Mouse (Mus musculus) liver, embryonic 13.5 days (tissue): Measurements from ENCODE around the gene Rln3. TPM values are rescaled to one million over a fixed set of nuclear protein-coding genes. Genes with fewer than 3 reads are reported as not detected.

Source experiments
- ATAC-seq: fragments of 200-750 bp; cut with Nextera tagmentation; 2 replicates; pipeline ENCODE4 v1.8.0; 2017; ENCODE audit warnings: low read depth, mild to moderate bottlenecking, moderate number of reproducible peaks, moderate library complexity
- DNase-seq: peaks from one replicate; pipeline ENCODE4 v3.0.0; 2022
- H3K27ac ChIP-seq: fragments of 300-500 bp; sonication (generic); 2 replicates; pipeline ENCODE4 v1.5.1; 2015; ENCODE audit warnings: moderate library complexity, mild to moderate bottlenecking, inconsistent platforms
- H3K27me3 ChIP-seq: fragments of 300-500 bp; sonication (generic); 2 replicates; pipeline ENCODE4 v1.6.1; 2015; ENCODE audit warnings: mild to moderate bottlenecking, inconsistent platforms
- H3K36me3 ChIP-seq: fragments of 300-500 bp; sonication (generic); 2 replicates; pipeline ENCODE4 v1.6.1; 2015; ENCODE audit warnings: mild to moderate bottlenecking, inconsistent platforms
- H3K4me1 ChIP-seq: fragments of 300-500 bp; sonication (generic); replicated peaks from 2 replicates; pipeline ENCODE4 v1.6.1; 2015; ENCODE audit warnings: inconsistent platforms
- H3K4me2 ChIP-seq: fragments of 300-500 bp; sonication (generic); 2 replicates; pipeline ENCODE4 v1.6.1; 2015; ENCODE audit warnings: inconsistent platforms, mild to moderate bottlenecking, moderate library complexity
- H3K4me3 ChIP-seq: fragments of 300-500 bp; sonication (generic); replicated peaks from 2 replicates; pipeline ENCODE4 v1.5.1; 2015; ENCODE audit warnings: mild to moderate bottlenecking, inconsistent platforms
- H3K9ac ChIP-seq: fragments of 300-500 bp; sonication (generic); 2 replicates; pipeline ENCODE4 v1.6.1; 2015; ENCODE audit warnings: mild to moderate bottlenecking, inconsistent platforms
- H3K9me3 ChIP-seq: fragments of 300-500 bp; sonication (generic); replicated peaks from 2 replicates; pipeline ENCODE4 v1.6.1; 2016; ENCODE audit warnings: inconsistent platforms
- WGBS: fragments of 180-500 bp; shearing (Covaris S2); methylation state at CpG from one replicate; pipeline ENCODE4 v1.1.7; 2015; ENCODE audit not compliant: insufficient replicate concordance; 5-methylcytosine and 5-hydroxymethylcytosine counted together
- polyA plus RNA-seq: library from polyadenylated mRNA; unstranded; fragments of >200 nt; fragmentation: Nextera tagmentation; extraction: Ambion mirVana; gene quantifications from 2 replicates; pipeline ENCODE4 v1.2.1, GENCODE M21; 2015

Rln3 gene
- polyA plus RNA-seq, 1 experiment from 2014 or later = not detected

DNA sequence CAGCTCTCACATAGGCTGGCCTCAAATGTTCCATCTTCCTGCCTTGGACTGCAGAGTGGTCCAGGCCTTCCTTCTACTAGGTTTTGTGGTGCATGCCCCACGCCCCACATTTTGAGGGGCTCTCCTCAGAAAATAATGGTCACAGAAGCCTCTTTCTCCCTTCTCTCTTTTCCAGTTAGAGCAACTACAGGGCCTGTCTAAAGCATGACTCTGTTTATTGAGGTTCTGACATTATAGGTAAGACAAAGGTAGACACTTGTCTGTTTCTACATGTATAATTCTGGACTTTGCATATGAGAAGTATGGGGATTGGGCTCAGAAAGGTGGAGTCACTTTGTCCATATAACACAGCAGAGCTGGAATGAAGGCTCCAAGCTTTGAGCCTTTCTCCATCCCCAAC, 20.2 kb upstream of the Rln3 start, which contains the start of gene Gm10643:
Gene Gm10643, minus strand, starts transcription at position 101 of the 400 bp plus-strand sequence.
- Histone ChIP-seq H3K9me3 (no peaks in the 10 kb centered on the region), H3K9ac (peak within 1 kb of the TSS; percentile 84), H3K4me2 (peak within 1 kb of the TSS; percentile 92), H3K36me3 (no peaks in the 10 kb centered on the region), H3K27me3 (no peaks in the 10 kb centered on the region), H3K4me3 (peak within 1 kb of the TSS; percentile 89), H3K4me1 (peaks cover 55% of the 10 kb centered on the region), H3K27ac (peak within 1 kb of the TSS; percentile 98)
- DNase-seq (no peak), ATAC-seq (no peak)
- WGBS = 74% methylated on average over 1 of the region's 1 CpGs

DNA sequence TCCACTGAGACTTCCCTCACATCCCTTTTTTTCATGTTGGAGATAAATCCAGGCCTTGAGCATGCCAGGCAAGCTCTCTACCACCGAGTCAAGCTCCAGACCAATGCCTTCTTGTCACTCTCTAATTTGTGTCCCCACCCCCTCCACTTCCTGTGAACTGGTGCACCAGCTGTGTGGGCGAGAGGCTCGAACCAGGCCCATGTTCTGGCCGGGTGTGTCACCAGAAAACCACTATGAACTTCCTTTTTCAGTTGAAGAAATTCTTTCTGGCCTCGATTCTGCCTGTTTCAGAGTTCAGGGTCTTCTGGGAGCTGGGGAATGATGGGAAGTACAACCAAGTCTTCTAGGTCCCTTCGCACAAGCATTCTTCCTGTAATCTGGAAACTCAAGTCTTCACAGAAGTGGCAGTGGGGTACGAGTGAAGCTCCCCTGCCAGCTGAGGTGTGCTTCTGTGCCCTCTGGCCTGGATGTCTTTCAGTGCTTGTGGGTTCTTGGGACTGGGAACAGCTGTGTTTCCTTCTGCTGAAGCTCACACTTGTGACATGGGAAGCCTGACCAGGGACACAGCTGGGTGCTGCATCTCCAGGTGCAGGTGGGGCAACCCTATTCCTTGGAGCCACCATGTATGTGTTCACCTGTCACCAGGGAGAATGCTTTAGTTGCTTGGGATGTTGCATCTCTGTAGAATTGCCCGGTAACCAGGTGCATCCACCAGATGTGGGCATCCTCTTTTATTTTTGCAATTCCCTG, 19.2 kb upstream of the Rln3 start:
- ATAC-seq = no peak

DNA sequence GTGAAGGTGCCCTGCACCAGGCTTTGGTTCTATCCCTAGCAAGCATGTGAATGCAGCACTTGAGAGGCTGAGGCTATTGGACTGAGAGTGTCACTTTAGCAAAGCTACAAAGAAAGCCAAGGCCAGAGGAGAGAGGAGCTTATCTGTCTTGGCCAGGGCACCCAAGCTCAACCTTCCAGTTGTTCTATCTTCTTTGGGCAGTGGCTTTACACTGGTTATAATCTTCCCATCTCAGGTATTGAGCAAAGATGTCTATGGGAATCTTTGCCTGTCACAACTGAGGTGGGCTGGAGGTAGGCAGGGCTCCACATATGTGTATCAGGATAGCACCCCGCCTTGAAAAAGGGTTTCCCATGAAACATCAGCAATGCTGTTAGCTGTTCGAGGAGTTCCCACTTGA, 15.4 kb upstream of the Rln3 start:
- Histone ChIP-seq H3K36me3 (no peaks in the 10 kb centered on the region), H3K4me2 (no peak overlapping the region), H3K4me3 (no peak overlapping the region), H3K9ac (no peak overlapping the region), H3K9me3 (no peaks in the 10 kb centered on the region), H3K27ac (no peak overlapping the region), H3K4me1 (peaks cover 21% of the 10 kb centered on the region), H3K27me3 (no peaks in the 10 kb centered on the region)
- no peak for DNase-seq
- ATAC-seq = peak; percentile 79
- 32% methylated on average over 2 of the region's 2 CpGs for WGBS

More for the DNA sequence above, 19.2 kb upstream of the Rln3 start:
- DNase-seq = no peak
- H3K9ac ChIP-seq = 0 out of 2 replicates have a peak overlapping the region, but pooled peaks have one; percentile 29
- no peak overlapping the region for H3K4me3 ChIP-seq
- H3K4me2 ChIP-seq = no peak overlapping the region
- H3K4me1 ChIP-seq = peaks cover 46% of the 10 kb centered on the region
- H3K27ac ChIP-seq = peak overlapping the region; percentile 34; the same call in 1 of the 2 replicates
- no peaks in the 10 kb centered on the region for H3K27me3 ChIP-seq
- H3K36me3 ChIP-seq = no peaks in the 10 kb centered on the region
- 30% methylated on average over 8 of the region's 8 CpGs for WGBS
- H3K9me3 ChIP-seq = no peaks in the 10 kb centered on the region

DNA sequence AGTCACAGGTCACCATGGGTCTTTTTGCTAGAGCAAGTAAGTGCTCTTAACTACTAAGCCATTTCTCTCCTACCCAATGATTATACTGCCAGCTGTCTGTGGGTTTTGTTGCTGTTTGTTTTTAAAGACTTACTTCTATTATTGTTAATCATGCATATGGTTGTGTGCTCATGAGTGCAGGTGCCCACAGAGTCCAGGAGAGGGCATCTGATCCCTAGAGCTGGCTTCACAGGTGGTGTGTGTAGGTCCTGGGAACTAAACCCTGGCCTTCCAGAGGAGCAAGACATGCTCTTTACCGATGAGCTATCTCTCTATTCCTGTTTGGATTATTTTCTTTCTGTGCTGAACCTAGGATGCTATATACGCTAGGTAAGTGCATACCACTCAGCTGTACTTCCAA, 14.4 kb upstream of the Rln3 start:
- WGBS = 73% methylated on average over 2 of the region's 2 CpGs
- Histone ChIP-seq H3K27me3 (no peaks in the 10 kb centered on the region), H3K4me2 (no peak overlapping the region), H3K36me3 (no peaks in the 10 kb centered on the region), H3K9me3 (no peaks in the 10 kb centered on the region), H3K4me1 (peaks cover 16% of the 10 kb centered on the region), H3K9ac (no peak overlapping the region), H3K27ac (no peak overlapping the region), H3K4me3 (no peak overlapping the region)
- no peak for ATAC-seq
- no peak for DNase-seq

DNA sequence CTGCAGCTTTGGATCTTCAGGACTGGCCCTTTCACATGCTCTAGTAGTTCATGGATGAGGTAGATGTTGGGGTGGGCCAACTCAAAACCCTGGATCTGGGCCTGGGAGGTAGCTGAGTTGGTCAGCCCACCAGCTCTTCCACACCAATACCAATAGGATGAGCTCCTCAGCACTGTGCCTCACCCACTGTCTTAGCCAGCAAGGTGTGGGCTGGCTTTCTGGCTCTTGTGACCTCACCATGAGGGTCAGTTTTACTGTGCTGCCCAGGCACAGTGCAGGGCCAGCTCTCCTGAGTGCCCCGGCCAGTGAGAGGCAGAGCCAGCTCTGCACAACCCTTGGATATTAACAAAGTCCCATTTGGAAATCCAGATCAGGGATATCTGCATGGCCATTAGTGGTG, 13.0 kb upstream of the Rln3 start:
- DNase-seq (no peak), ATAC-seq (no peak)
- H3K27me3 ChIP-seq = no peaks in the 10 kb centered on the region
- no peak overlapping the region for H3K27ac ChIP-seq
- H3K9ac ChIP-seq = no peak overlapping the region
- H3K4me1 ChIP-seq = peaks cover 9% of the 10 kb centered on the region
- H3K4me2 ChIP-seq = no peak overlapping the region
- 54% methylated on average over 1 of the region's 1 CpGs for WGBS
- H3K4me3 ChIP-seq = no peak overlapping the region
- H3K9me3 ChIP-seq = no peaks in the 10 kb centered on the region
- no peaks in the 10 kb centered on the region for H3K36me3 ChIP-seq

DNA sequence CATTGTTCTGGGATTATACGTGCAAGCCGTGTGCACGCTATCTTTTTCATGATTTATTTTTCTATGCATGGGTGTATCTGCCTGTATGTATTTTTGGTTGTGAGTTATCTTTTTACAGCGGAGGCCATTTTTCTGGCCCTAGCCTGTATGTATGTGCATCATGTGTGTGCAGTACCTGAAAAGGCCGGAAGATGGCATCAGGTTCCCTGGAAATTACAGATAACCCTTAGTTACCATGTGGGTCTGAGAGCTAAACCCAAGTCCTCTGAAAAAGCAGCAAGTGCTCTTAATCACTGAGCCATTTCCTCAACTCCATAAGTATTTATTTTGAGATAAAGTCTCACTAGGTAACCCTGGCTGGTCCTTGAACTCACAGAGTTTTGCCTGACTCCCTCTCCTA, 8.4 kb upstream of the Rln3 start:
- Histone ChIP-seq H3K9ac (no peak overlapping the region), H3K36me3 (no peaks in the 10 kb centered on the region), H3K4me2 (no peak overlapping the region), H3K27ac (no peak overlapping the region), H3K9me3 (no peaks in the 10 kb centered on the region), H3K27me3 (peaks cover 20% of the 10 kb centered on the region; the same call in 1 of the 2 replicates), H3K4me1 (peaks cover 4% of the 10 kb centered on the region; the same call in 1 of the 2 replicates), H3K4me3 (no peak overlapping the region)
- 84% methylated on average over 5 of the region's 5 CpGs for WGBS
- no peak for ATAC-seq
- DNase-seq = no peak

DNA sequence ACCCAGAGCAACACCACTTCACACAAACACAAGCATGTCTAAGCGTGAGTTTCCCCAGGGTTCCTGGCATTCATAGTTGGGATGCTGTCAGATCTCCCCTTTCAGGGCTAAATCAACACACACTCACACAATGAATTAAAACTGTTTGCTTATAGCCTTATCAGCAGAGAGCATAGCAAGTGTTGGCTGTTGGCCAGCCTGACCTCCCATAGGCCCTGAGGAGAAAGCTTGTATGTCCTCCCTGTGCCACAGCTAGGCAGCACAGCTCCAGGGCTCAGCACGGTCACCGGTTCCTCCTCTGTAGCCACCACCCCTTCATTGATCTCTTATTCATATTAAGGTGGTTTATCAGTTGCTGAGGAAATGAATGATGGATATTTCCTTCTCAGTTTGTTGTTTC, 7.9 kb upstream of the Rln3 start:
- H3K27me3 ChIP-seq = peaks cover 24% of the 10 kb centered on the region; the same call in 1 of the 2 replicates
- H3K9ac ChIP-seq = no peak overlapping the region
- no peak overlapping the region for H3K4me2 ChIP-seq
- DNase-seq = no peak
- 55% methylated on average over 3 of the region's 3 CpGs for WGBS
- H3K4me1 ChIP-seq = peaks cover 4% of the 10 kb centered on the region; the same call in 1 of the 2 replicates
- no peak overlapping the region for H3K27ac ChIP-seq
- no peaks in the 10 kb centered on the region for H3K9me3 ChIP-seq
- peak; percentile 58; the same call in 1 of the 2 replicates for ATAC-seq
- no peaks in the 10 kb centered on the region for H3K36me3 ChIP-seq
- no peak overlapping the region for H3K4me3 ChIP-seq

DNA sequence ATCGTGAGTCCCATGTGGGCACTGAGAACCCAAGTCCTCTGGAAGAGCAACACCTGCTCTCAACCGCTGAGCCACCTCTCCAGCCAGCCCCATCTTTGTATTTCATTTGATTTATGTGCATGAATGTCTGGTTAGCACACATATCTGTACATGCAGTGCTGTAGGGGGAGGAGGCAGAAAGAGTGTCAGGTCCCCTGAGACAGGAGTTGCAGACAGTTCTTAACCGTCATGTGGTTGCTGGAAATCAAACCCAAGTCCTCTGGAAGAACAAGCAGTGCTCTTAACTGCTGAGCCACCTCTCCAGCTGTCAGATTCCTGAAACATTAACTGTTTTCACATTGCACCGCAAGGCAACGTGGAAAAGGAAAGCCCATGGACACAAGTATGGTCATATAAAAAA, 3.4 kb upstream of the Rln3 start:
- no peaks in the 10 kb centered on the region for H3K36me3 ChIP-seq
- H3K4me1 ChIP-seq = peaks cover 8% of the 10 kb centered on the region; the same call in 1 of the 2 replicates
- H3K9me3 ChIP-seq = no peaks in the 10 kb centered on the region
- DNase-seq (no peak), ATAC-seq (no peak)
- H3K27ac ChIP-seq = no peak overlapping the region
- no peak overlapping the region for H3K4me2 ChIP-seq
- WGBS = 64% methylated on average over 5 of the region's 5 CpGs
- peaks cover 56% of the 10 kb centered on the region for H3K27me3 ChIP-seq
- H3K4me3 ChIP-seq = no peak overlapping the region
- no peak overlapping the region for H3K9ac ChIP-seq

DNA sequence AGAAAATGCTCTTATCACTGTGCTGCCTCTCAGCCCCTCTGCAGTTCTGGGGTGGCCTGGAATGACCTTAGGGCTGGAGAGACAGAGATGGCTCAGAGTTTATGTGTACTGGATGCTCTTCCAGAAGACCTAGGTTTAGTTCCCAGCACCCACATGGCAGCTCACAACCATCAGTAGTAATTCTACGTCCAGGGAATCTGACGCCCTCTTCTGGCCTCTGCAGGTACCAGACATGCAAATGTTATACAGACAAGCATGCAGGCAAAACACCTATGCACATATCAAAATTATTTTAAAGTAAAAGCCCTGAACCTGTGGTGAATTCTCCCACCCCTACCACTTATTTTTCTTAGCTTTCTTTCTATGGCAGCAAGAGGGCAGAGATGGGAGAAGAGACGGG, 1.7 kb upstream of the Rln3 start:
- H3K27me3 ChIP-seq = peaks cover 73% of the 10 kb centered on the region
- ATAC-seq = no peak

DNA sequence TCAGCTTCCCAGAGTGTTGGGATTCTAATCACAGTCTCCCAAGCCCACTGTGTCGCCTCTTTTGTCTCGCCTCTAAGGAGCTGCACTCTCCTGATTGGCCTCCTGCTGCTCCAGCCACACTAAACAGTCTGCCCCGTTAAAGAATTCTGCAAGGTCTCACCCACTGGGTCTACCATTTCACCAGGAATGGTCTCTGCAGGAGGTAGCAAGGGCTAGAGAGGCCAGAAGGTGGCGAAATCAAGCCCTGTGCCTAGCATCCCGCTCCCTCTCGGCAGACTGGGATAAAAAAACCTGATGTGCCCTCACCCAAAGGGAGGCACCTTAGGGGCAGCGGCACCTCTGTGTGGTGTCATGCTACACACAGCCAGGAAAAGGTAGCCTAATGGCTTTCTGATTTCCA, 697 bp downstream of the Rln3 start:
- H3K27me3 ChIP-seq = peaks cover 83% of the 10 kb centered on the region
- H3K9me3 ChIP-seq = no peaks in the 10 kb centered on the region
- no peaks in the 10 kb centered on the region for H3K36me3 ChIP-seq
- no peak overlapping the region for H3K27ac ChIP-seq
- no peak overlapping the region for H3K4me2 ChIP-seq
- 13% methylated on average over 7 of the region's 7 CpGs for WGBS
- H3K4me1 ChIP-seq = peaks cover 12% of the 10 kb centered on the region; the same call in 1 of the 2 replicates
- DNase-seq (no peak), ATAC-seq (no peak)
- no peak overlapping the region for H3K9ac ChIP-seq
- H3K4me3 ChIP-seq = no peak overlapping the region

More for the DNA sequence above, 1.7 kb upstream of the Rln3 start:
- Histone ChIP-seq H3K9me3 (no peaks in the 10 kb centered on the region), H3K36me3 (no peaks in the 10 kb centered on the region), H3K4me2 (no peak overlapping the region), H3K4me1 (peaks cover 12% of the 10 kb centered on the region; the same call in 1 of the 2 replicates), H3K27ac (no peak overlapping the region), H3K9ac (no peak overlapping the region), H3K4me3 (no peak overlapping the region)
- no peak for DNase-seq
- 49% methylated on average over 3 of the region's 3 CpGs for WGBS

DNA sequence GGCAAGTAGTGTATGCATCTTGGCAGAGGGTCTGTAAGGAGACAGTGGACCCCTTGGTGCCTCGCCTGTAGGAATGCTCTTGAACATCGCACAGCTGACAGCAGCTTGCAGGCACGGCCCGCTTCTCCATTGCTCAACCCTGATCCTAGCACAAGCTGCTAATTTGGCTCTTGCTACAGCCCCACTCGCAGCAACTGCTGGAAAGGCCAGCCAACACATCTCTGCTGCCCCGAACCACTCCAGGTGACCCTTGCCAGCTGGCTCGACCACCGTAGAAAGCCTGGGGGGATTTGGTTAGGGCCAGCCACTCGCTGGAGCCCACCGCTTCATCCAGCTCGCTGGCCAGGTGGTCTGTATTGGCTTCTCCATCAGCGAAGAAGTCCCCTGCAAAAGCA, 1.9 kb downstream of the Rln3 start:
- no peaks in the 10 kb centered on the region for H3K9me3 ChIP-seq
- H3K9ac ChIP-seq = no peak overlapping the region
- H3K4me1 ChIP-seq = peaks cover 12% of the 10 kb centered on the region; the same call in 1 of the 2 replicates
- no peak for ATAC-seq
- H3K27ac ChIP-seq = no peak overlapping the region
- no peaks in the 10 kb centered on the region for H3K36me3 ChIP-seq
- peak overlapping the region; percentile 57 for H3K4me2 ChIP-seq
- no peak for DNase-seq
- peaks cover 76% of the 10 kb centered on the region for H3K27me3 ChIP-seq
- 28% methylated on average over 12 of the region's 12 CpGs for WGBS
- H3K4me3 ChIP-seq = peak overlapping the region; percentile 42; the same call in 1 of the 2 replicates
